Mouse (Mus musculus) kidney, postnatal 4 days (tissue): ENCODE results near the gene Plscr1.
A peak's percentile ranks its signal among the peaks of the same experiment; 100 is the strongest.

ENCODE experiments used
- DNase-seq, 2 experiments: peaks; one replicate each; pipeline ENCODE4 v3.0.0; 2021; ENCODE audit warnings: mixed read lengths in 2 of 2

Plscr1 gene

DNA sequence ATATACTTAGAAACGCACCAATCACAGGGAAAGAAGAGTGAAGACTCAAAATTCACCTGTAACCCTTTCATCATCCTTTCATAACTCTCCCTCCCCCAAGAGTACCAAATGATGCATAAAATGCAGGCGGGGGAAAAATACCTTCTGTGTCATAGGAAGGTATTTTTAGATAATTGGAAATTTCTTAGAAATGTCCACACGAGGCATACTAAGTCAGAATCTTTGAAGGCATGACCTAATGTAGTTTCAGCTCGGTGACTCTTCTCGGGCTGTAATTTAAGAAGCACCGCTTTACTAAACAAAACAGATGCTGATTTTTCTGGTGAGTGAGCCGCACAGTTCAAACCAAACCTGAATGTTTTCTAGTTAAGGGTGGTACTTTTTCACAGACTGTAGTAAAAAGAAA lies at the start of gene Plscr1:
Gene Plscr1, plus strand, starts transcription at position 304 of the 406 bp plus-strand sequence.
- DNase-seq = no peak

DNA sequence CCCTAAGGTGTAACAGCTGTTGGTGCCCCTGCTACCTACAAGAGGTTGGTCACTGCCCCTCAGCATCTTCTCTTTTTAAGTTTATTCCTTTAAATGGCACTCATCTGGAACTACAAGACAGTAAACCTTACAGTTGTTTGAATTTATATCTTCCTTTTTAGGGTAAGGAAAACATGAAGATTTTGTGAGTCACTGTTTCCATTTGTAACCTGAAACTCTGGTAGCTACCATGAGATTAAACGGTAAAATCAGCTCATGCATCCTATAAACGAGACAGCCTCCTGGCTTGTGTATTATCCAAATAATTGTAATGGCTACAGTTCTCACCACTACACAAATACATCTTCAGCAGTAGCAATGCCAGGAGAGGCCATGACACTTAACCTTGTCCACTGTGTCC lies 45.2 kb upstream of the Plscr1 start:
- DNase-seq = no peak

DNA sequence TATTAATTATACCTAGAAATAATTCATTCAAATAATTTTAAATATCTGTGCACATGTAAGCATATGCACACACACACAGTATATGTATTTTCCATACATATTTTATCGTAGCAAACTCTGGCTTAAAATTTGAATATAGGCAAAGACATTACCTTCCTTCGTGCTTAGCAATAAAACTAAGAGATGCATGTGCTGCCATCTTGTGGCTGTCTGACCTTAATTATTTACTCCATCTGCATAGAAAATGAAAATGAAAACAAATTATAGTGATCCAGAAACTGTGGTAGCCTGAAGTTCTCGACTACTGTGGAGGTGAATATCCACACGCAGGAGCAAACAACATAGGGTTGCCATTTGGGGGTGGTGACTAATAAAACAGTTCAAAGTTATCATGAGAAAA lies 42.2 kb upstream of the Plscr1 start:
- DNase-seq = peak; percentile 68 to 75

DNA sequence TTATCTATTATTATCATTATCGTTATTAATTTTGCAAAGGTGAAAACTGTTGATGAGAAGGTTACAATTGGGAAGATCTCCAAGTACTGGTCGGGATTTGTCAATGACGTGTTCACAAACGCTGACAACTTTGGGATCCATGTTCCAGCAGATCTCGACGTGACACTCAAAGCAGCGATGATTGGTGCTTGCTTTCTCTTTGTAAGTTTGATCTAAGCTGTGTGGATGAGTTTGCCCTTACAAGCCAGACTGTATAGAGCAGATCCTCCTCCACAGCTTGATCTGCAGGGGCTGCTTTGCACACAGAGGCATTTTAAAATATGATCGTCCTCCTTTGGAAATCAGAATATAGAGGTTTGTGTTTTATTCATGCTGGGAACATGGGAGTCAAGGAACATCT lies 41.8 kb upstream of the Plscr1 start:
- DNase-seq = no peak

DNA sequence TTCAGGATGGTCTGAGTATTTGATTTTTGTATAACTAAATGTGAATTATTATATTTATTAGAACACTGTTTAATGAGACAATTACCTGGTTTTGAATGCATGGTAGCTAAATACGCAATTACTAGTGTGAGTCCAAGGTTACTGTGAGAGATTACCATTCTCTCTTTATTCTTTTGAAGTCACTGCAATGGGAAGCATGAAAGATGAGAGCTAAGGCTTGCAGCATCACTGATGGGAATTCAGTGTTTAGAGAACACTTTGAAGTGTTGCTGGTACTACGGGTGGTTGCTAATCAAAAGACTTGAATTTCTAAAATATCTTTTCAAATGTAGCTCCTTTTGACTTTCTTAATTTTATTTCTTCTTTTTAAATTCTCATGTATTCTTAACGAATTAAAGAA lies 39.7 kb upstream of the Plscr1 start:
- no peak for DNase-seq

DNA sequence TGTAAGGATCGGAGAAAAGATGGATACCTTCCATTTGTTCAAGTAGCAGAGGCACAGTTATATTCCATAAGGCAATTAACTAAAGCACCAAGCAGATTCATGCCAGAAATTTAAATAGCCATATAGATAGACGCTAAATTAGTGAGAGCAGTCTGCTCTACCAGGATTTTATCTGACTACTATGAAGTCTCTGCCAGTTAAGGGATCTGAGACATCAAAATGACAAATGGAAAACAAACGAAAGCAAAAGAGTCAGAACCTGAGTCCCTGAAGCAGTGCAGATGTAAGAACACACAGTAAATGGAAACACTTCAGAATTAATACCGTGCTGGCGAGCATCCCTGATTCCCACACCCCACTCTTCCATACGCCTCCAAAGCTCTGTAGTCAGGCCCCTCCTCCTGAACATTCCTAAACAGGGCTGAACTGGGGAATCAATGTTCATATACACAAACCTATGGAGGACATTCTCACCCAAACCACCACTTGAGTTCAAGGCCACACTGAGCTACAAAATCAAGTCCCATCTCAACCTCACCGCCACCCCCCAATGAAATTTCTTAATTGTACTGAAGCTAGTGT lies 39.1 kb upstream of the Plscr1 start:
- no peak for DNase-seq

DNA sequence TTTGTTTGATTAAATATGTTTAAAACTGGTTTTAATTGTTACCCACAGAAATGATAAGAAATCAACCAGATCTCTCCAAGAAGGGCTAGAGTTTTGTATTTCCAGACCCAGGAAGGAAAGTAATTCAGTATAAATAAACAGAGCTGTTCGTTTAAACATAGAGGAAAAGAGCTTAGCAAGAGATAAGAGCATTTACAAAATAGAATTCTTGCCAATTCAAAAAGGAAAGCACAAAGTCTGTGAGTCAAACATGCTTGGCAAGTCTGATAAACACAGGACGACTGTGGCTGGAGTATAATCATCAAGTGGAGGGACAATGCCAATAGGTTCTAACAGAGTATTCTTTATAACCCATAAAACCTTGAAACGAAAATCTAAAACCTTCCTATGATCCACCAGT lies 38.5 kb upstream of the Plscr1 start:
- no peak for DNase-seq

DNA sequence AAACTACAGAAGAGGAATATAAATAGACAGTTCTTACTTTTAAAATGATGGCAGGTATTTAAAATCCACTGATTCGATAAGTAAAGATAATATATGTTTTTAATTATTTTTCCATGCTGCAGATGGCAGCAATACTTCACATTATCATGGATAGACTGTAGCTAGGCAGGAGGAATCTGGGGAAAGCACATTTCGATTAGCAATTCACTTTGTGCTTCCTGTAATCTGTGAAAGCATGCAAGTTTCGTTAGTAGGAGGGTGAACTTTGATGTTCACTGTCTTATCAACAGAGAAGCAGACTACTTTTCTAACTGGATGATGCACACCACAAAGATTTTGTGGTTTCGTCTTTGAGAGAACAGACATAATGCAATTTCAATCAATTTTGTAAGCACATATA lies 32.1 kb upstream of the Plscr1 start:
- DNase-seq = no peak

DNA sequence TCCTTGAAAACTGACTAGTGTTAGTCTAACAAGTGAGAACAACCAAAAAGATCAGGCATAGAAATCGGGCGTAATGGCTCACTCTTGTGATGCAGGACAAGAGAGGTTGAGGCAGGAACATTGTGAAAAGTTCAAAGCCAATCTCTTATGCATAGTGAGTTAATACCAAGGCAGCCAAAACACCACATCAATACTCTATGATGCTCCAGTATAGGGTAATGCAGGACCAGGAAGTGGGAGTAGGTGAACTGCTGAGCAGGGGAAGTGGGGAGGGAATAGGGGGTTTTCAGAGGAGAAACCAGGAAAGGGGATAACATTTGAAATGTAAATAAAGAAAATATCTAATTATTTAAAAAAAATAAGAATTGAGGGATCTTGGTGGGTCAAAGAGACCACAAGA lies 31.7 kb upstream of the Plscr1 start:
- no peak for DNase-seq

DNA sequence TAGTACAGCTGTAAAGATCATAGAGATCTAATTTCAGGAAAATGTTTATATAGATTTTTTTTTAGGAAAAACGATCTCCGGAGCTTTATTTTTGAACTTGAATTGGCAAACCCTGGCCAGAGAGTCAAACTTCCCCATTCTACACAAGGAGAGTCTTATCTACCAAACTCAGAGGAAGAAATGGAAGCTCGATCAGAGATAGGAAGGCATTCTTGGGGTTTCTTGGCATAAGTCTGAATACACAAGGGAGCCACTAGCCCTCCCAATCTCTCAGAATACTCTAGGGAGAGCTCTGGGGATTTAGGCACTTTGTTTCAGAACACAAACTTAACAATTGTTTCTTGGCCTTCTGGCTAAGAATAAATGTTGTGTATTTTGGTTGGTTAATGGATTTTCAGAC lies 29.4 kb upstream of the Plscr1 start:
- no peak for DNase-seq

DNA sequence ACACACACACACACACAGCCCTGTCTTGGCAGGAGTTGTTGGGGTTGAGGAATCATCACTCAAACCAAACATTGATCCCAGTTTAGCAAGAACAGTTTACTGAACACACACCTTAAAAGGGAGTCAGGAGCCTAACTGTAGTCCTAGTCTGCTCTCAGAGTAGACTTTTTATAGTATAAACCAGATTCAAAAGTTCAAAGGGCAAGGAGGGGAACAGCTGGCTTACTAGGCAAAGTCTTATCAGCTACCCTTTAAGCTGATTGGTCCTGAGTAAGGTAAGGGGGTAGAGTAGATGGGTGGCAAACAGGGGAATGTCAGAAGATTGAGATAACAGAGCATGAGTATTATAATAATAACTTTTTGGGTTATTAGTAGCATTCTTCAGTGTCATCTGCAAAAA lies 28.1 kb upstream of the Plscr1 start:
- DNase-seq = no peak

DNA sequence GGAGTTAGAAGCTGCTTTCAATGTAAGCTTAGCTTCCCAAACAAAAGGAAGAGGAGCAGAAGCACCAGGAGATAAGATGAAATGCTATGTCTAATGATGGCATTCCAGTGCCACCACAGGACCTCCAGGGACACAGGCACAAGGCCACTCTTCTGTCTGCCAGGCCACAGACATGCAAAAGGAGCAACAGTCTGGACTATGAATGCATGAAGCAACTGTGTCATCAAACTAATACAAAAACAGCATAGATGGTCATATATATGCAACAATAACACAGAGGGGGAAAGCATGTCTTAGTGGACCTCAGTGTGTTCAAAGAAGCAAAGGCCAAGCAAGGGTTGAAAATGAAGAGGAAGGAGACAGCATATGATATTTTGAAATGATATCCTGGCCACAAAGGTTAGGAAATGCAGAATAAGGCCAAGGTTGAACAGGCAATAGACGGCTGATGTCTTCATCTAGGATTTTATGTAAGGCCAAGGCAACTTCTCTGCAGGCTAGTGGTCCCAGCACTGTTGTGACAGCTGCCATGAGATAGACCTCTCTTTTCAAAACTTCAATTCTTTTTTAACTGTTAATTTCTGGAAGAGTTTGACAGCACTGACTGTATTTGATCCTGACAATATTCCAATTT lies 24.8 kb upstream of the Plscr1 start:
- no peak for DNase-seq

DNA sequence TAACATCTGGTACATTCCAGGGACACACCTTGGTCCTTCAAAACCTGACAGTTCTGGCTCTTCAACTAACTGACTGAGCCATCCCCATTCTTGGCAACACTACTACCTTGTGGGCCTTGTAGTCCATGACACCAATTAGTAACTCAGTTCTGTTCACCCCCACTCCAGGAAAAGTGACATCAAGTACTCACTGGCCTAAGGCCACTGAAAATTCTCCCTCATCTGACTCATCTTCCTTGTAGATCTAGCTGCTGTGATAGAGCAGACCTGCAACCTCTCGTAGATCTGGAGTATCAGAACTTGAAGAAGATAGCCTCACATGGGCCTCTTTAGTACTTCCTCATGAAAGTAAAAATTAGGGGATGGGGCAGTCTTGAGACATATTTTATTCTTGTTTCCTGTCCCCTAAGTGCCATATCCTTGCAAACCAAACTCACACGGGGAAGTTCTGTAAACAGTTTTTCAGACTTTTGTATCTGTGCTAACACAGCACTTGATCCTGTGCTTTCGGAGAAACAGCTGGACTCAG lies 23.4 kb upstream of the Plscr1 start:
- no peak for DNase-seq

DNA sequence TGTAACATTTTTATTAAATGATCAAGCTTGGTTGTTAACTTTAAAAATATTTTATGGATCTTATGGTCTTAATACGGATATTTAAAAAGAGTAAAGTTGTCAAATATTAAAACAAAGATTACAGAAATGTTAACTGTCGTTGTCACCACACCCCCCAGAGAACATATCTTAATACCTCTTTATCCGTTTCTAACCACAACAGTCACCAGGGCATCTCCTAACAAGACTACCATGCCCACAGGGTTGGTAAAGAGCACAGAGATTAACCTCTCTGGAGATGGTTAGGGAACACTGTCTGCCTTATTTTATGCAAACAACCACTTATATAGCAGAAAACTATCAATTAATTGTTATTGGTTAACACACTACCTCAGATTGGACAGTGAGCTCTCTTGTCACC lies 22.8 kb upstream of the Plscr1 start:
- DNase-seq = no peak

DNA sequence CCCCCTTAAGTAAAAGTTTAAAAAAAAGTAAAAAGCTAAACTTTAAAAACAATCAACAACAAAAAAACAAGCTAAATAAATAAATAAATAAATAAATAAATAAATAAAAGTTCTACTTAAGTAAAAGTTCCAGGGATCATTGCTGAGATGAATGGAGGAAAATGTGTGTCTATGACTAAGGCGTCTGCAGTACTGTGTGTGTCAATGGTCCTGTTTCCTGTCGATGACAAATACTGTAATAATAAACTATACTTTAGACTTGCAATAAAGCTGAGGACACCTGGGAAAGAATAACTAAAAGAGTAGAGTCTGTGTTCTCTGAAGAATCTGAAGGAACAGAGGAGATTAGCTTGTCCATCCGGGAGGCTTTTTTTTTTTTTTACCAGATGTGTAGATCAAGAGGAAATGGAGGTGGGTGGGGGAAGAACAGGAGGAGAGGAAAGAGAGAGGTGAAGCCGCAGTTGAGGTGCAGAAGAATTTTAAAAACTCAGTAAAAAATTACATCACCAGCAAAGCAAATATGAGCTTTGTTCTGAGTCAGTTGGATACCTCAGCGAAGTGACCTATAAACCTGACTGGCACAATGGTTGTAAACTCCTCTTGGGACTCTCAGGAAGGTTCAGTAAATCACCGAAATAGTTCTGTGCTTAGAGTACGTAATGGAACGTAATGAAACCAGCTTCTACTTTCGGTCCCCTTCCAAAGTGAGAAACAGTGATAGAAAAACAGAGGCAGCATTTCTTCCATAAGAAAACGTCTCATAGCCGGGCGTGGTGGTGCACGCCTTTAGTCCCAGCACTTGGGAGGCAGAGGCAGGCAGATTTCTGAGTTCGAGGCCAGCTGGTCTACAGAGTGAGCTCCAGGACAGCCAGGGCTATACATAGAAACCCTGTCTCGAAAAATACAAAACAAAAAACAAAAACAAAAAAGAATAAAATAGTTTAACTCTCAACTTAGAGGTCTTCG lies 20.4 kb upstream of the Plscr1 start:
- DNase-seq = no peak

DNA sequence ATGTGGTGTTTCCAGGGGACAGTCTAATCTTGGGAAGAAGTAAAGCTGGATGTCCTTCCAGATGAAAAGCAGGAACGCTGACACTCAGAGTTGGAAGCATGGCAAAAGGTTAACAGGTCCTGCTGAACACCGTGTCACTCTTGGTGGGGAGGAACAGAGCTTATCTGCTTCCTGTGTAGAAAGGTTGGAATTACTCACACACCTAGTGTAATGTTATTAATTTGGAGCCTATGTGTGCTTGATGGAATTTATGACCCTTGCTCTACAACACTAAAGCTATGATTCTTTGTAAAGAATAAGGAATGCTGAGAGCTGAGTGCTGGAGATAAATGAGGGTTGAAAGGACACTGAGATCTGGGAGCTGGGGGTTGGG lies 19.7 kb upstream of the Plscr1 start:
- no peak for DNase-seq

DNA sequence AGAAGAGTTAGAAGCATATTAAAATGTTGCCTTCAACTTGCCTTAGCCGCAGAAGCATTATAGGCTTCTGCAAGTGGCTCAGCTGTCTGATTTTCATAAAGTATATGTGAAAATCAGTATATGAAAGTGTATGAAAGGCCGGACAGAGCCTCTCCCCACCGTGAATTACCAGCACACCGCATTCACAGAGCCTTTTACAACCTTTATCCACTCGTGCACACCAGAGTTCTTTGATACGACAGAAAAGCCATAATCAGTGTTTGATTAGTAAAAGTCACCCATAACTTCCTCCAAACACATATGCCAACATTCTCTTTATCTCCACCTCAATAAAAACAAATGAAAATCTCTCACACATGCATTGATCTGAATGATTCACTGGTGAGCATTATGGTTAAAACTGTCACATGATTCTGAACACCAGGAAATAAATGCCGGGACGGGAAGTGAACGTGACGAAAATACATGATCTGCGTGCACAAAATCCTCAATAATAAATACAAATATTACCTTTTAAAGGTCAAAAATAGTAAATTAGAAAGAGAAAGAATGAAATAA lies 14.6 kb upstream of the Plscr1 start:
- no peak for DNase-seq

DNA sequence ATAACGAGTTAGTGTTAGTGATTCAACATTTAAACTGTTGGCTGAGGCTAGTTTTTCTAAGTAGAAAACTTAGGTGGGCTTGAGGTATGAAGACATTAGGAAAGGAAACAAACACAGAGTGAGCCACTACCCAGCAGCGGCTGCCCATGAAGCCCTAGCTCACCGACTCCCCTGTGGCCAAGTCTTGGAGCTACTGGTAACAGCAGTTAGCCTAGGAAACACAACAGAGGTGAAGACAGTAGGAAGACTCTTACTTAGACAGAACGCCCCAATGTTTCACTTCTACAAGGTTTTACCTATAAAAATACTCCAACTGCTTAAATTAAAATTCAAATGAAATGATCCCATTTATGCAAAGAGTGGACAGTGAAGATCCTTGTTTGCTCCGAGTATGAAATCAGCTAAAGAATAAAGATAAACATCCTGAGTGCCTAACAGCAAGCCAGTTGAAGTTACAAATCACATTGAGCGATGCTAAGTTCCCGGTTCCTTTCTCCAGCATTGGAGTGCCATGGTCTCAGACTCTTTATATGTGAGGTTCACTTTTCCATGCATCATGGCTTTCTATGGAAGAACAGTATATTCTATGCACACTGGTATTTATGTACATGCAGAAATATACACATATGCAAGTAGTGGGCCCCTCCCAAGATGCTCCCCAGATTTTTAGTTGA lies 640 bp upstream of the Plscr1 start:
- no peak for DNase-seq

DNA sequence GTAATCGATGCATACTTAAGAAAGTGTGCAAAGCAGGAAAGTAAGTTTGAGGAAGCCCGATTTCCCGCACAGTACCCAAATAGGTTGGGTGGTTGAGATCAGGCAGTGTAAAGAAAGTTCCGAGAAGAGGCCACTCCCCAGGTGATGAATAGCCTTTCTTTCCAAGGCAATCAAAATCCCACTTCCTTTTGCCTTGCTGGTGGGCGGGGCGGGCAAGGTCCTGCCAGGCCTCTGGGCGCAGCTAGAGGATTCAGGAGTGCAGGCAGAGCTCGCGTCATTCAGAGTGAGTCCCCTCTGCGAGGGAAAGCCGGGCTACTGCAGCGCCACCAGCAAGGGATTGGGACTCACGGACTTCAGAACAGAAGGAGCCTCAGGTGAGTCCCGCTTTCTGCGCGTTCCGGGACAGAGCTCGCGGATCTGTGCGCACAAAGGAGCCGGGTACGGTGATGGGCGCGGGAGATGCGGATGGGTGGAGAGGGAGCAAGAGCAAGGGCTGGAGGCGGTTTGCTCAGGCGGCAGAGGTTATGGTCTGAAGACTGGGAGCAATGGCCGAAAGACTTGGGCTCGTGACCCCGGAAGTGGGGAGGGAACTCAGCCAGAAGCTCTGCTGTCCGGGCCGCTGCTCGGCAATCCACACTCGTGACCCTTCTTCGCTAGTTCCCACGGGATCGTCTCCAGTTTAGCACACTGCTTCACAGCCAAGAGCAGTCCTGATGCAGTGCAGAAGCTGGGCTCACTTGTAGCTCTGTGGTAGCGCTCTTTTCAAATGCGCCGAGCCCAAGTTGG lies 630 bp downstream of the Plscr1 start:
- DNase-seq = peak; percentile 84 to 91

DNA sequence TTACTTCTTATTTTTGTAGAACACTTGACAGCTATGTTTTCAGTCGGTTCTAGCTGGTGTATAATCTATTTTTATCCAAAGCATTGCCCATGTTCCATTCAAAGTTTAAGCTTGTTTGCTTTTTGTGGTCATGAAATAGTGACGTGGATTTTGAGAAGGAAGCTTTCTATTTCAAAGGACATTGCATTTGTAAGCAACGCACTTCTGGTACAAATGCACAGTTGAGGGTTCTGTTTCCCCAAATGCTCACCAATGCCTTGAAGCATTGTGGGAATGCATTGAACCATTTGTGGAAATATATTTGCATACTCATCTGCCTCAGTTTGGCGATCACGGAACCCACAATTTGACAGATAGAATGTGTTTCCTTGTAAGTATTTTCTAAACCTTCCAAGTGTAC lies 3.2 kb downstream of the Plscr1 start:
- DNase-seq = no peak

DNA sequence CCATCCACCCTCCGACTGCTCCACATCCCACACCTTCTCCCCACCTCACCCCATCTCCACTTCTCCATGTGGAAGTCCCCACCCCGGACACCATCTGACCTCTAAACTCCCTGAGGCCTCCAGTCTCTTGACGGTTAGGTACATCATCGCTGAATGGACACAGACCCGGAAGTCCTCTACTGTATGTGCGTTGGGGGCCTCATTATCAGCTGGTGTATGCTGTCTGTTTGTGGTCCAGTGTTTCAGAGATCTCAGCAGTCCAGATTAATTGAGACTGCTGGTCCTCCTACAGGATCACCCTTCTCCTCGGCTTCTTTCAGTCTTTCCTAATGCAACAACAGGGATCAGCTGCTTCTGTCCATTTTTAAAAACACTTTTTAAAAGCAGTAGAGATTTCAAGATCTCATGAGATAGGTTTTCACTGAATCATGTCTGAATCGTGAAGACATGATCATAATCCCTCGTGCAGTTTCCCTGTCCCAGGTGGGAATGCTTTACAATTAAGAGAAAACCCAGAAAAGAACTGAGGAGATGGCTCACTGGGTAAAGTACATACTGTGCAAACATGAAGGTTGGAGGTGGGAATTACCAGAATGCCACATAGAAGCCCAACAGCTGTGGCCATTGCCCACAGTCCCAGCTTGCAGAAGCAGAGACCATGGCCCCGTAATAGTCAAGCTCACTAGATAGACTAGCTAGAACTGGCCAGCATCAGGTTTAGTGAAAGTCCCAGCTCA lies 4.2 kb downstream of the Plscr1 start:
- DNase-seq = no peak
